9 mouse cellular contexts compared by ENCODE assay signal in the genomic region with DNA sequence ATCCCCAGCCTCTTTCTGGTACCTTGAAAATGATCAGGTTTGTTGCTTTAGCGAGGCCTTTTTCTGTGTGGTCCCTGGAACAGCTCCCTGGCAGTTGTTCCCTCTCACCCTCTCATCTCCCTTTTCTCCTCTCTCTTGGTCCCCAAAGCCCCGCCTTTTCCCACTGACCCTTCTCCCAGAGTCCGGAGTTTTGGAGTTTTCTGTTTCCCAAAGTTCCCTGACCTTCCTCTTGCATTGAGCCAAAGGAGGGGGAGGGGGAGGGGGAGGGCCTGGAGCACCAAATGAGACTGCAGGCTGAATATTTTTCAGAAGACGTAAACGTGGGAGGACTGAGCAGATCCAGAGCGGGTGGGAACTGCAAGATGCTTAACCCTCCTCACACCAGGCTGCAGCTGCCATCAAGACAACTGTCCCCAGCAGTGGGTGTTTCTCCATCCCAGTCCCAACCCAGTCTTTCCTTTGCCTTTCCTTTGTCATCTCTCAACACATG. TPM values are rescaled to one million over a fixed set of nuclear protein-coding genes. Genes with fewer than 3 reads are reported as not detected.
DNase-seq lines count a peak whose midpoint lies in the region; ATAC-seq and TF ChIP-seq lines count a peak whose summit lies in the region.
"Had no signal": no experiment of that assay in that cellular context is flagged by ENCODE, and none has a peak within 500 bp of the region (broad histone marks: within the 10 kb centered on the region; RNA-seq: fewer than 3 reads in every experiment).

A gene (minus strand): TSS at position 218 of the 490 bp plus-strand sequence.

- H3K4me2 ChIP-seq in midbrain, embryonic 11.5 days = no peak within 1 kb of the TSS
- no peak within 1 kb of the TSS for H3K4me2 ChIP-seq in midbrain, postnatal 0 days (ENCODE audit: low read depth, low read length, poor library complexity, severe bottlenecking)
- H3K4me2 ChIP-seq in liver, embryonic 14.5 days (ENCODE audit: low read depth) = no peak within 1 kb of the TSS

- no peaks in the 10 kb centered on the region for H3K27me3 ChIP-seq in midbrain, embryonic 11.5 days (ENCODE audit: control insufficient read depth, insufficient read depth, low read length)
- no peaks in the 10 kb centered on the region for H3K27me3 ChIP-seq in midbrain, postnatal 0 days (ENCODE audit: insufficient read depth, low read length)
- no peaks in the 10 kb centered on the region for H3K27me3 ChIP-seq in liver, embryonic 14.5 days (ENCODE audit: control insufficient read depth, insufficient read depth, low read length)
- H3K27me3 ChIP-seq in hindbrain, embryonic 10.5 days (ENCODE audit: insufficient read depth, poor library complexity, severe bottlenecking) = no peaks in the 10 kb centered on the region

- H3K4me3 ChIP-seq in midbrain, embryonic 11.5 days (ENCODE audit: low read depth, low read length) = no peak within 1 kb of the TSS
- H3K4me3 ChIP-seq in midbrain, postnatal 0 days (ENCODE audit: low read depth, low read length) = no peak within 1 kb of the TSS
- no peak within 1 kb of the TSS for H3K4me3 ChIP-seq in liver, embryonic 14.5 days (ENCODE audit: insufficient read depth in 1 of 2, low read depth in 2 of 2, low read length in 2 of 2)
- no peak within 1 kb of the TSS for H3K4me3 ChIP-seq in hindbrain, embryonic 10.5 days
- H3K4me3 ChIP-seq: erythroblast, embryonic 14.5 days had no signal

- H3K27ac ChIP-seq in midbrain, embryonic 11.5 days (ENCODE audit: low read depth, low read length) = no peak within 1 kb of the TSS
- no peak within 1 kb of the TSS for H3K27ac ChIP-seq in midbrain, postnatal 0 days (ENCODE audit: low read depth, low read length)
- H3K27ac ChIP-seq in liver, embryonic 14.5 days = no peak within 1 kb of the TSS
- no peak within 1 kb of the TSS for H3K27ac ChIP-seq in hindbrain, embryonic 10.5 days

- peak; percentile 59 for DNase-seq in midbrain, embryonic 11.5 days (ENCODE audit: low spot score, missing footprints)
- DNase-seq in midbrain, postnatal 0 days (ENCODE audit: low spot score) = no peak
- peak; percentile 54 for DNase-seq in gastrocnemius, postnatal 14 days
- peak; percentile 66 for DNase-seq in kidney, adult 11 months
- DNase-seq in liver, embryonic 14.5 days (ENCODE audit: low read depth in 3 of 3, low spot score in 3 of 3) = peak in 1 of 3 experiments; percentile 12
- DNase-seq in hindbrain, embryonic 10.5 days (ENCODE audit: low spot score) = no peak
- DNase-seq in thymus, postnatal 4 days = no peak
- DNase-seq in right cerebral cortex, adult 2 months (ENCODE audit: low spot score in 2 of 2) = no peak

- 51% methylated on average over 6 of the region's 6 CpGs for WGBS in midbrain, embryonic 11.5 days
- WGBS in midbrain, postnatal 0 days = 41% methylated on average over 6 of the region's 6 CpGs
- WGBS in liver, embryonic 14.5 days (ENCODE audit: insufficient replicate concordance) = 44% methylated on average over 6 of the region's 6 CpGs
- 34% methylated on average over 6 of the region's 6 CpGs for WGBS in hindbrain, embryonic 10.5 days

- H3K9ac ChIP-seq in midbrain, embryonic 11.5 days (ENCODE audit: low read length) = no peak within 1 kb of the TSS
- H3K9ac ChIP-seq in midbrain, postnatal 0 days (replicated peaks; ENCODE audit: low read length, poor library complexity, severe bottlenecking) = no peak within 1 kb of the TSS
- H3K9ac ChIP-seq in liver, embryonic 14.5 days (replicated peaks) = no peak within 1 kb of the TSS

- H3K9me3 ChIP-seq in midbrain, embryonic 11.5 days (ENCODE audit: control insufficient read depth, low read length) = no peaks in the 10 kb centered on the region
- no peaks in the 10 kb centered on the region for H3K9me3 ChIP-seq in midbrain, postnatal 0 days (ENCODE audit: low read length)
- H3K9me3 ChIP-seq in liver, embryonic 14.5 days (ENCODE audit: control insufficient read depth, low read length) = no peaks in the 10 kb centered on the region
- H3K9me3 ChIP-seq in hindbrain, embryonic 10.5 days = no peaks in the 10 kb centered on the region

- intact Hi-C loops in gastrocnemius, postnatal 14 days (cut with DNase I; ENCODE audit: low total_unique reads) = no loop called here

- no peak for ATAC-seq in midbrain, embryonic 11.5 days (ENCODE audit: low FRiP score)
- ATAC-seq in midbrain, postnatal 0 days (ENCODE audit: low FRiP score) = no peak
- ATAC-seq in liver, embryonic 14.5 days (ENCODE audit: insufficient read depth) = no peak

- H3K4me1 ChIP-seq in midbrain, embryonic 11.5 days (ENCODE audit: control insufficient read depth, insufficient read depth, low read length) = no peaks in the 10 kb centered on the region
- H3K4me1 ChIP-seq in midbrain, postnatal 0 days (ENCODE audit: insufficient read depth, low read length) = no peaks in the 10 kb centered on the region
- peaks cover 0 to 7% of the 10 kb centered on the region in 2 experiments; a peak in 2 of 4 replicates for H3K4me1 ChIP-seq in liver, embryonic 14.5 days (replicated peaks; ENCODE audit: control insufficient read depth in 2 of 2, insufficient read depth in 2 of 2, low read length in 1 of 2)
- H3K4me1 ChIP-seq in hindbrain, embryonic 10.5 days (replicated peaks) = peaks cover 13% of the 10 kb centered on the region

- no peaks in the 10 kb centered on the region for H3K36me3 ChIP-seq in midbrain, embryonic 11.5 days (ENCODE audit: control insufficient read depth, insufficient read depth, low read length)
- peaks cover 7% of the 10 kb centered on the region for H3K36me3 ChIP-seq in midbrain, postnatal 0 days (ENCODE audit: insufficient read depth, low read length)
- no peaks in the 10 kb centered on the region for H3K36me3 ChIP-seq in liver, embryonic 14.5 days (replicated peaks; ENCODE audit: control insufficient read depth, insufficient read depth, low read depth)
- peaks cover 23% of the 10 kb centered on the region for H3K36me3 ChIP-seq in hindbrain, embryonic 10.5 days

- TF ChIP-seq CTCF in midbrain, postnatal 0 days (IDR thresholded peaks at IDR 0.05) = no peak
- no peak for TF ChIP-seq CTCF in liver, embryonic 14.5 days (IDR thresholded peaks at IDR 0.05; ENCODE audit: low read depth)

- TF ChIP-seq EP300 in liver, embryonic 14.5 days (IDR thresholded peaks at IDR 0.05; ENCODE audit: low read depth) = no peak

RNA-seq across cellular contexts. Expression of the gene that starts here (rescaled TPM):
- 1.4 and 1.6 TPM in 2 replicates for polyA plus RNA-seq in midbrain, embryonic 11.5 days (2014; fragmentation: Nextera tagmentation; extraction: Ambion mirVana)
- total RNA-seq in midbrain, postnatal 0 days (2014; rRNA removed) = 4.6 and 6.6 TPM in 2 replicates
- 7.4 and 10.6 TPM in 2 replicates for polyA plus RNA-seq in midbrain, postnatal 0 days (2015; fragmentation: Nextera tagmentation; extraction: Ambion mirVana)
- total RNA-seq in gastrocnemius, postnatal 14 days (2021) = 10 to 100 TPM; 22.2 to 35.7 TPM
- 11.3 and 12.0 TPM in 2 replicates for polyA plus RNA-seq in liver, embryonic 14.5 days (2012; rRNA removed)
- polyA plus RNA-seq in liver, embryonic 14.5 days (2014; fragmentation: Nextera tagmentation; extraction: Ambion mirVana) = 16.3 and 20.0 TPM in 2 replicates
- 0.42 and 1.9 TPM in 2 replicates for polyA plus RNA-seq in hindbrain, embryonic 10.5 days (2016; fragmentation: Nextera tagmentation; extraction: Ambion mirVana)
- polyA plus RNA-seq: erythroblast, embryonic 14.5 days had no signal

Comparison
In these comparisons a context has a peak if more than half of its experiments do, and no peak if none do; other contexts are left out.
1. DNase-seq: peak in midbrain, embryonic 11.5 days (single experiment), gastrocnemius, postnatal 14 days (single experiment) and kidney, adult 11 months (single experiment); none in midbrain, postnatal 0 days (single experiment), hindbrain, embryonic 10.5 days (single experiment), thymus, postnatal 4 days (single experiment) and right cerebral cortex, adult 2 months (0 of 2).